Mouse (Mus musculus) ovary, postnatal 36 days (tissue): ENCODE results near the gene Slc38a7.
A peak's percentile ranks its signal among the peaks of the same experiment; 100 is the strongest.
"Not testable (repeated sequence)": the region's sequence is repeated elsewhere in the genome, so short reads cannot be mapped to it uniquely, and the experiment has no call there.

Source experiments
- DNase-seq: peaks from one replicate; pipeline ENCODE4 v3.0.0; 2022; ENCODE audit warnings: low spot score, mixed read lengths

Gene Slc38a7

DNA sequence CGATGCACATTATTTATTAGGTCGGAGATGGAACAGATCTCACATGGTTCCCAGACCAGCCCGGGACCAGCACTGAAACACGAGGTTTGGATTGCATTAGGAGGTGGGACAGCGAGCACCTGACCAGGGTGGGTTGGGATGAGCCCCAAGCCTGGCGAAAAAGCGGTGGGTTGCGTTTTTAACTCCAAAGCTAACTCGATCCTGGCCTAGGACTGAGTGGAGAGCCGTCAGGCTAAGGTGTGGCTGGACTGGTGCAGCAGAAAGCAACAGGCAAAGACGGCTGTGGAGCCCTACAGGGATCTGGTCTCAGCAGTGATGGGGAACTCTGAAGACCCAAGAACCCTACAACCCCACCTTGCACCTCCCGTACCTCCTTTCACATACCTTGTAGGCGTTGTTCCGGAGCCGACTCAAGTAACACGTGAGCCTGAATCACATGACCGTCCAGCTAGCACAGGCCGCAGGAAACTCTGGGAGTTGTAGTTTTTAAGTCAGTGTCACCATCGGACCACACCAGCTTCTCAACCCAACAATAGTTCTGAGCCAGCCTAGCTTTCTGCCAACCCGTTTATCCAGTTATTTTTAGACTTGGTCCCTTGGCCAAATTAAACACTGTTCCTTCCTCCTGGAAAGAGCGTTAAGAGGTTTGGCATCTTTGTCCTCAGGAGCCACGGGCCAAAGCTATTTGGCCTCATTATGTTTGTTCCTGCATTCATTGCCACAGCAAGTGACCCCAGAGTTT lies at the start of gene Slc38a7:
Slc38a7 (minus strand) TSS at position 438 of the 742 bp plus-strand sequence.
- DNase-seq, result peak; percentile 57

DNA sequence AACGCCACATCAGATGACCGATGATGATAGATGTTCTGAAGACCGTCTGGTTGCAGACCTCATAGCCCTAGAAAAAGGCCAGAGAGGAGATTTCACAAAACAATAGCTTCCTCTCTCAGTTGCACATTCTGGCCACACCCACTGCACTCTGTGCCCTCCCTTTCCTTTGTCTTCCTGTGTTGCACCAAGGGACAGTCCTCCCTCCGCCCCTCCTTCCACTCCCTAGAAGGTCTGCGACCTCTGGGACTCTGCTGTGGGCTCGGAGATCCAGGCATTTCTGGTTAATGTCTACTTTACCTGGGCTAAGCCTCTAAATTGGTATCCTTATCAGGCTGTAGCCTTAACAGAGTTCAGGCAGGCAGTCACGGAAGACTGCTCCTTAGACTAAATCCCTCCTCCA lies 48.5 kb upstream of the Slc38a7 start:
- no peak for DNase-seq

DNA sequence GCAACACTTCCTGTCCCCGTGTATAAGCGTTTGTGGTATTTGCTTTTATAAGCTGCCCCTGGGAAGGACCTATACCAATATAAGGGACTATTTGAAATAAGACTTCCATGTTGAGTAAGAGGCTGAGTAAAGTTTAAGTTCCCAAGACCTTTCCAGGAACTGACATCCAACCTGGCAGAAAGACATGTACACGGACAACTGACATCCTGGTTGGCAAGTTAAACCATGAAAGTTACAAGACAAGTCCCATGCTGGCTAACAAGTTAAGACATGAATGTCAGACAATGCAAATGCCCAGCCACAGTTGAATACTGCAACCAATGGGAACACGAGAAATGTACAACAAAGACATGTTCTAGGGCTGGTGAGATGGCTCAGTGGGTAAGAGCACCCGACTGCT lies 40.4 kb upstream of the Slc38a7 start:
- no peak for DNase-seq

DNA sequence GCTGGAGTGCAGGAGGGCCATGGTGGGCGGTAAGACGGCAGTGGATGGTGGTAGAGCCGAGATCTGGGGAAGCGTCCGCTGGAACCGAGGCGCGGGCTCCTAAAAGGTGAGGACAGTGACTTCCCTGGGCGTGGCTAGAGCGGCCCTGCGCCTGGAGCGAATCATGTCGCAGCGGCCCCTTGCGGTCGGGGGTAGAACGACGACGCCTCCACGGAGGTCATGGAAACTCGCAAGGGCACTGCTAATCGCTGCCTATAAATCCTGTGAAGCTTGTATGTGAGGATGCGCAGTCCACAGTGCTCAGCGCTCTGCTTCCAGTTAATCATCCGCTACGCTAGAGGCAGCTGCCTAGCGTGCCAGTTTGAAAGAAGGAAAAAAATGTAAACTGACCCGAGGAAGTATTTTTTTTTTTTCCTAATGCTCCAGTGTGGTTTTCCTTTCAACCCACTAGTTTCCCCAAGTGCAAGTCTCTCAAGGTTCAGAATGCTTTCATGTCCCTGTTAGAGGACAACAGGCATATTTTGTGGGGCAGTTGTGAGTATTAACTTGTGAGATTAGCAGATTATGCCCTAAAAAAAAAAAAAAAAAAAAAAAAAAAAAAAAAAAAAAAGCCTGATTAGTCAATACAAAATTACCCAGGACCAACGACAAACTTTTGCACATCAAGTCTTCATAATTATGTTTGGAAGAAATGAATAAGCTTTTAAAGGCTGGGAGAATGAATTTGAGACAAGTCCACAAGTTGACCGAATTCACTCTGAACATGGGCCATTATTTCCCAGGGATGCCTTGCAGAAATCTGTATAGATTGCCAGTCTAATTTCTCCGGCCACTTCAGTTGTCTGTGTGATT lies 35.2 kb upstream of the Slc38a7 start, which contains the start of gene Got2:
Got2 (minus strand) TSS at position 263 of the 852 bp plus-strand sequence.
- peak; percentile 88 for DNase-seq

DNA sequence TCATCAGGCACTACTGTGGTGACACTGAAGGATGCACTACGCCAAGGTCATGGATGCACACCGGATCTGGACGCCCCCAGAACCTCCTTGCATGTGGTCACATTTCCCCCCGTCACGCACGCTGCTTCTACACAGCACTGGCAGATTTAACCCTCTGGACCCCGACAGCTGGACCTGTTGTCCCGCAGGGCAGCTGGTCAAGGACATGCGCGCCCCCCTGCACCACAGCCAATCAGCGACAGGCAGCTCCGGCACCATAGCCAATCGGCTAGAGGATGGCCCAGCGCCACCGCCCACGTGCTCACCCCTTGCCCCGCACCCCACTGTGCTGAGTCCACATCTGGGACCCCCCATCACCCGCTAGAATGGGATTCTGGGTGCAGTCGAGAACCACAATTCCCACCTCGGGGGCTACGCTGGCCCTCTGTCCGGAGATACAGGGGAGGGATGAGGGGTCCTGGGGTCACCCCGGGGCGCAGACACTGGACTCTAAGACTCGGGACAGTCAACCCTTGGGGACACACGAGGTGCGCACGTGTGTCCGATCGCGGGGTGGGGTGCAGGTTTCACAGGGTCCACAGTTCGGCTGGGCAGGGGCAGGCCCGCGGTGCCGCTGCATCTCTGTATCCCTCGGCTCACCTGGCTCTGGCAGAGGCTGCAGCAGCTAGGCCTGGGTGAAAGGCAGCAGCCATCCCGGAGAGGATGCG lies 34.4 kb upstream of the Slc38a7 start:
- DNase-seq, result peak; percentile 70

DNA sequence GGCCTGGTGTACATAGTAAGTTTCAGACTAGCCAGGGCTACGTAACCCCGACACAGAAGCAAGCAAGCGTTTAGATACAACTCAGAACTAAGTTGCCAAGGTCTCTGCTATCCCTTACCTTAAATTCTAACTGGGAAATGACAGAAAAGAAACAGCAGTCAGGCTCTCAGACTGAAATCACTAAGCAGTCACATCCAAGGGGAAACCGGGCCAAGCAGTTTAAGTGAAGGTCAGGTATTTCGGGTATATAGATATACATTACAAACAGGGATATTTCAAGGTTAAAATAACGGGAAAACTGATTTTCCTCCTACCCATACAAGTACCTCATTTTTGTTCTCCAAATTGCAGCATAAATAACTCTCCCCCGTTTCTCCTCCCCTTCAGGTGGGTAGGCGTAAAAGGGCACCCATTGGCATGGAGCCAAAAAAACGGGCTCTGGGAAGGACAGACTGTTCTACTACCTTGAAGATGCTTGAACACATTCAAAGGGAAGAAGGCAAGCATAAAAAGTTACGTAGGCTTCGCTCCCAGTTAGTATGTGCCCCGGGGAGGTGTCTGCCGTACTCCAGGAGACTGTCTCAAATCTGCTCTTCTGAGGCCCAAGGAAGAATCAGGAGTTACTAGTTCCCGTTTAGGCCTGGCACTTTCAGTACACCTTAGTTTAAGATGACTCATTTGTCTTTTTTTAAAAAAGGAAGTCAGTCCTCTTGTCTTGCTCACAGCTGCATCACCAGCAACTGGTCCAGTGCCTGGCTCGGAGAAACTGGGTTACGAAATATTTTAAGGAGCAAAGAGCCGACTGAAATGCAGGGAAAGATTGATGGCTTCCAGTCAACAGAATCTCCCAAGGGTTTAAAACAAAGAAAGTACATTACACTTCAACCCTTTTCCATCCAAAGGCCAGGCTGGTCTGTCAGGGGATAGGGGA lies 33.6 kb upstream of the Slc38a7 start:
- DNase-seq, result peak; percentile 20

DNA sequence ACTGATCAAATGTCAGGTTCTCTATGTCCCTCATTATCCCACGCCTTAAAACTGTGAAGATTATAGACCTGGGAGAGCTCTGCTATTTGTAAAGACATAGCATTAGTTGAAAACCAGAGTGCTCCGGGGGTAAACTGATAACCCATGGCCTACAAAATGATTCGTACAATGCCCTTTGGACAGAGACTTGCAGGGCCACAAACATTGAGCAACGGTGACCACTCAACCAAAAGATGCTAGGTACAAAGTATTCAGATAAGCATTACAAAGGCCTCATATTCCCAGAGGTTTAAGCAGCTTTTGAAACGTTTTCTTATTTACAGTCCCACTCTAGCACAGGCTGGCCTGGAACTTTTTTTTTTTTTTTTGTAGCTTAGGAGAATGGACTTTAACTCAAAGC lies 32.6 kb upstream of the Slc38a7 start:
- DNase-seq, result no peak

DNA sequence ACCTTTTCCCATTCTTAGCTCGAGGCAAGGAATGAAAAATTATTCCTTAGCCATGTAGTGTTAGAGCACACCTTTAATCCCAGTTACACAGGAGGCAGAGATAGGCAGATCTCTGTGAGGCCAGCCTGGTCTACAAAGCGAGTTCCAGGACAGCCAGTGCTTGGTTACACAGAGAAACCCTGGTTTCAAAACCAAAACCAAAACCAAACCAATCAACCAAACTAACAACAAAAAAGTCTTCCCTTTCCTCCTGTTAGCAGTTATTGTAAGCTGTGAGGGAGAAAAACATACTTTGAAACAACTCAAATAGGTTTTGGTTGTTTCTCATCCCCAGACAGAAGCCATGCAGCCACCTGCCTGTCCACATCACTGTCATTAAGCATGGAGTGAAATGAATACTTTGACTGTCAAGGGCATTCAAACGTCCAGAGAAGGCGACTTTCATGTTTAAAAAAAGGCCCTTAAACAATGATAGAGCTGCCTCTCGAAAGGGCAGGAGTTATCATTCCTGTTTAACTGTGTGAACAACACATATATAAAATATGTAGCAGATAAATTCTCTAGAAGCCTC lies 32.0 kb upstream of the Slc38a7 start:
- no peak for DNase-seq

DNA sequence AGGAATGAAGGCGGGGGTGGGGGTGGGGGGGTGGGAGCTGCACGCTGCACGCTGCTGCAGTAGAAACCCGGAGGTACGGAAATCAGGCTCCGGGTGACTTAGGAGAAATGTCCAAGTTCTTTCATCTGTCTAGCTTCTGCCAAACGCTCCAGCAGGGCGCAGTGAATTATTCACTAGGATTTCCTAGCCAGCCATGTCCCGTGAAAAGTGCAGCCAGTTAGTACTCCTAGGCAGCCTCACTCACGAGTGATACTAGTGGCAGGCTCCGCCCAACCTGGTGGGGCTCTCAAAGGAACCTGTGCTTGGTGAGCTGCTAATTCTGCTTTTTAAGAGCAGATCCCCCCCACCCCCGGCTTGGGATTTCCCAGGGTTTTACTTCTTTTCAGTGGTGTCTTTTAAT lies 31.2 kb upstream of the Slc38a7 start:
- DNase-seq, result no peak

DNA sequence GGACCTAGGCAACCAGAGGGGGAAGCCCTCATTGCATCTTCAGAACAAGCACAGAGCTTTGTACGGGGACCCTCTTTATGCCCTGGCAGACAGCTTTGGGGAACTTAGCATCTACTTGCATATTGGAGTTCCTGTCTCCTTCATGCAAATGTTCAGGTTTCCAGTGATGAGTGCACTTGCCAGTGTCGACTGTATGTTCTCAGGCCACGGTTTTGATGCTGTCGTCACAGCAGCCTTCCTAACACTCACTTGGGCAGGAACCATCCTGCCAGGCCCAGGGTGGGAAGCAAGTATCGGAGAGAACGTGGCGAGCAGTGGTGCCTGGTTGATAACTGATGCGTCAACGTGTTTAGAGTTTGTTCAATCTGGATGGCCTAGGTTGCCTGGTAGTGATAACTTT lies 28.9 kb upstream of the Slc38a7 start:
- DNase-seq, result no peak

DNA sequence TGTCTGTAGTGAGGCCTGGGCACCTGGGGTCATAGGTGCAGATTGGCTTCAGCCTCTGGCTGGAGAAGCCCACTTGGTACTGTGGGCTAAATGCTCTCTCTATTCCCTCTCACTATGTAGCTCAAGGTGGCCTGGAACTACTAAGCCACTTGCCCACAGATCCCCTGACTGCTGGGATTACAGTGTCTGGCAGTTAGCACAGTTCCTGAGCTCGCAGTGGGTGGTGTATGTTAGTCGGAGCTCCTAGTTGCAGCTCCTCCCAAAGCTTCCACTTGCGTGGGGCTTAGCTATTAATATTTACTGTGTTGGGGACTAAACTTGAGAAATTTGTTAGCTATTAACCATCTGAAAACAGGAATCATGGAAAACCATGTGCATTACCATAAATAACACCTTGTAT lies 28.2 kb upstream of the Slc38a7 start:
- no peak for DNase-seq

DNA sequence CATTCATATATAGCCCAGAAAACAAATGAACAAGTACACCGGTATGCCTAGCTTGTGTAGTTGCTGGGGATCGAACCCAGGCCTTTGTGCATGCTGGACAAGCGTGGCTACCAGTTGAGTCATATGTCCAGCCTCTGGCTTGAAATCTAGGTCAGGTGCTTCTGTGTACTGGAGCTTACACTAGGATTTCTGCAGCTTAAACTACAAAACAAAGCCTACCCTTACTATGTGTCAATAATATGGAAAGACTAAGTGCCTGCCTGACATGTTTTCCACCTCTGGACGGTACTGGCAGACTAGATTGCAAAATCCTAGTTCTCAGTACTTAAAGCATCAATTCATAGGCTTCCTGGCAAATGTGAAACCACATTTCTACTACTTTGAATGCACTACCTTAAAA lies 26.5 kb upstream of the Slc38a7 start:
- DNase-seq, result no peak

DNA sequence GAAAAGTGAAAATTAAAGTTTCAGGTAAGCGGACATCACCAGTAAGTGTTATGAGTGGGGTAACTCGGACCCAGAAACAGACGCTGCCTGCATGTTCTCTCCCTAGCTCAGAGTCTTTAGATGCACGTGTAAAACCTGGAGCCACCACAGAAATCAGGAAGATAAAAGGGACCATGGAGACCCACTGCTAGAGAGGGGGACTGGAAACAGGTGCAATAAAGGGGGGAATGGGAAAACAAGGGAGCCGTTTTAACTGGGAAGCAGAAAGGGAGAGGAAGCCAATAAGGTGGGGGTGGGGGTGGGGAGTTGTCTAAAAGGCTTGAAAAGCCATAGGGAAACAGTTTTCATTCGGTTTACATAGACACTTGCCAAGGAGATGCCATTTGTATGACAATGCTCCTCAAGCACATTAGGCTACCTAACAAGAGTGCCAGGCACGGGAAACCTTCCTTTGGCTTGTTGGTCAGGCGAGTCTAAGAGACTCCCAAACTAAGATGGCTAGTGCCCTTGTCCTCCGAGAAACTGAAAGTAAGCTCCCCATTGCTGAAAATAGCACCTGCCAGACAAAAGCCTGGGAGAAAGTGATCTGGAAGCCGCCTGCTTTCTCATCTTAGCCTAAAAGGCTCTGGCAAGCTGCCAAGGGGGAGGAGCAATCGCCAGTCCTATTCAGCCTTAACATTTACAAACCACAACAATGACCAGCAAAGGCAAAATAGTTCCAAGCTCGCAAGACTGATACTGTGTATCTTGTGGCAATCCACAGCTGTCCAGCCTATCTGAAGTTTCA lies 25.0 kb upstream of the Slc38a7 start:
- peak; percentile 50 for DNase-seq

DNA sequence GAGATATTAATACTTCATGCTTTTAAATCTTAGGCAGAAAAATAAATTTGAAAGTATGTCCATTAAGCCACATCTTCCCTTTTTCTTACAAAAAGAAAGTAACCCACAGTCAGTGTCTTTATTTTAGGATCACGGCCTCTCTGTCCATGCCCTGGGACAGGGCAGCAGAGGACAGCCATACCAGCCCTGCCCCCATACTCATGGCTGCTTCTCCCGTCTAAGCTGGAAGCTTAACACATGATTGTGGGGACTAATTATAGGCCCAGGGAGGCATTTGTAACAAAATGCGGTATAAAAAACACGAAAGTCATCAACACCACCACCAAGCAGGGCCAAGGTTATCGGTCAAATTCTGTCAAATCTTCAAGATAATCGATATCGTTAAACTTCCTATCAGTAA lies 21.9 kb upstream of the Slc38a7 start:
- DNase-seq, result no peak

DNA sequence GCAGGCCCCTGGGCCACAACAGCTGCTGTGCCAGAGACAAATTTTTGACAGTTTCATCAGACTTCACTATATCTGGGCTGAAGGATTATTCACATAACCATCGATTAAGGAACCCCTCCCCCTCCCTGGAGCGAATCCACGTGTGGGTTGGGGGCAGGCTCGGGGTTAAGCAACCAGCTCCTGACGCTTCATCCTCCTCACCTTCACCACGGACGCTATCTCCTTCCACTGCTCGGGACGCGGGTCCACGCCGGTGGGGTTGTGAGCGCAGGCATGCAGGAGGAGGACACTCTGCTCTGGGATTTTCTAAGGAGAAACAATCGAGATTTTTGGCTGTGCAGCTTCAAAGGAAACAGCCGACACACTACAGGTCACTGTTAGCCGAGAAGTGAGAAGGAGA lies 18.4 kb upstream of the Slc38a7 start:
- DNase-seq, result no peak

DNA sequence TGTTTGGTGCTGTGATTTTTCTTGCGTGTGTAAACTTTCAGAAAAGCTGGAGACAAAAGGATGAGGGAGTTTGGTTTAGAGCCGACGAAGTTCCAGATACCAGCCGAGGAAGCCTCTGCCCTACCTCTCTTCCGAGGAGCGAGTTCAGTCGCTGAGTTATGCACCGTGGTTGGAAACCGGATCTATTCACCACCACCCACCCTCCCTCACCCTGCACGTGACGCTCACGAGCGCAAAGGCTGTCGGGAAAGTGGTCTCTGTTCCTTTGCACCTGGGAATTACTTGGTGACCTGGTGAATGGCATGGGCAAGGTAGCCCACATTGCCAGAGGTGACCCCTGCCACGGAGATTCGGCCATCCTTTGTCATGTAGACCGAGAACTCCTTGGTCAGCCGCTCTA lies 11.5 kb upstream of the Slc38a7 start:
- not testable (repeated sequence) for DNase-seq

DNA sequence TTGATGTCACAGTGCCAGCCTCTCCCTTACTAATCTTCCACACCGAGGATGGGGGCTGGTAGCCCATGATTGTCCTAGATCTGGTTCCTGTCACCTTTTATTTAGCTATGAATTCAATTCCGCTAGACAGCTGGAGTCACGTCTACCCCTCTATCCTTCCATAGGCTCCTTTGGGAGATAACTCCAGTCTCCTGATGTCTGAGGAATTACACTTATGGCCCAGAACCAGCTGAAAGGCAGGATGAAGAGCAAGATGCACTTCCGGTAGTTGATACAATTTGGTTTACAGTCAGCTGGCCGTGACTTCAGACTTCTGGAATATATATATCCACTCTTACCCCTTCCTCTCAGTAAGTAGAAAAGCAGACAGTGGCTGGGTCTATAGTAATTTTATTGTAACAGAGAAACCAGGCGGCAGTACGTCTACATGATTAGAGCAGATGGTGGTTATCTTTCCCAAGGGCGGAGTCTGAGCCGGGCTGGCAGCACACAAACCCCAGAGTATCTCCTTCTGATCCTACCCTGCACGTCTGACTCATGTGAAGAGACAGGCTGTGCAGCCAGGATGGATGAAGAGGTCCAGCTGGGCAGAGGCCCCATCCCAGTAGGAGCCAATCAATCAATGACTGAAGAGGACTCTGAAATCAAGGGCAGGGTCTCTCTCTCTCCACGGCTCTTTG lies 10.6 kb upstream of the Slc38a7 start:
- not testable (repeated sequence) for DNase-seq

DNA sequence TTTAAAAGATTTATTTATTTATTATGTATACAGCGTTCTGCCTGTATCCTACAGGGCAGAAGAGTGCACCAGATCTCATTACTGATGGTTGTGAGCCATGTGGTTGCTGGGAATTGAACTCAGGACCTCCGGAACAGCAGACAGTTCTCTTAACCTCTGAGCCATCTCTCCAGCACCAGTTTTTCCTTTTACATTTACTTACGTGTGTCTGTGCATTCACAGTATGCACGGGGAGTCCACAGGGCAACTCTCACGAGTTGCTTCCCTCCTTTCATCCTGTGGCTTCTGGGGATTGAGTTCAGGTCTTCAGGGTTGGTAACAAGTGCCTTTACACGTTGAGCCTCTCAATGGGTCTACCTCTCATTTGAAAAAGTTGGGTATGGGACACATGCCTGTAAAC lies 835 bp upstream of the Slc38a7 start:
- DNase-seq, result no peak

DNA sequence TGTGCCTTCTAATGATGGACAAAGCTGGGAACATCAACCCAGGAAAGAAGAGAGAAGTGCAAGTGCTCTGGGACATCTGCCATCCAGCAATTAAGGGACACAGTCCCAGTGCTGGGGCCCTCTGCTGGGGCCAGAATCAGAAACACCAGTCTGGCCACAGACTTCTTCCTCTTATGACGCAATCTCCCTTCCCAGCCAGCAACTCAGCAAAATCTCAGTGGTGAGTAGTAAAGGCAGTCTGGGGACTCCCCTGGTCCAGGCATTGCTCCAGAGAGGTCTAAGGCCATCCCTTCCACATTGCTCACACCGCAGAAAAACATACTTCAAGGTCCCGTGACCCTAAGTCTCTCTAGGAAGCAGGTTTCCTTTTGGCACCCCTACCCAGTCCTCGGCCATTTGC lies 1.0 kb downstream of the Slc38a7 start:
- DNase-seq, result peak; percentile 18

DNA sequence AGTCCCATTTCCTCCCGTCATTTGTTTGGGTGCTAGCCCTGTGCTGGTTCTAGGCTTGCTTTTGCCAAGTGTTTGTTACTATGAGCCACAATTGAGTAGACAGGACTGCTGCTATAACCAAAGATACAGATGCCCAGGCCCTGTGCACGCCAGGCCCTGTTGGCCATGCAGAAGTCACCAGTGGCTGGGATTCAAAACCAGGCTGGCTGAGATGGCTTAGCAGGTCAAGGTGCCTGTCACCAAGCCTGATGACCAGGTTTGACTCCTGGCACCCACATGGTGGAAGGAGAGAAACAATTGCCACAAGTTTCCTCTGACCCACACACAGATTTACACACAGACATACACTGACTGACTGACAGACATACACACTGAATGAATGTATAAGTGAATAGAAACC lies 3.0 kb downstream of the Slc38a7 start:
- DNase-seq, result no peak
